Mouse (Mus musculus) midbrain, embryonic 12.5 days (tissue): ENCODE measurements at regions not wholly inside any gene's neighbourhood (a gene's known extent, or its start where the extent isn't known, plus 50 kb on each side); places are given as distances from the start of the nearest gene placed in this dataset.

ENCODE experiments used
- ATAC-seq: fragments of 200-750 bp; cut with Nextera tagmentation; 2 replicates; pipeline ENCODE4 v1.8.0; 2017; ENCODE audit warnings: low read depth, moderate TSS enrichment, moderate library complexity; ENCODE audit not compliant: low FRiP score
- H3K27ac ChIP-seq: fragments of 300-500 bp; sonication (generic); replicated peaks from 2 replicates; pipeline ENCODE4 v1.5.1; 2016; ENCODE audit warnings: mild to moderate bottlenecking
- H3K27me3 ChIP-seq: fragments of 300-500 bp; sonication (generic); 2 replicates; pipeline ENCODE4 v1.6.1; 2016; ENCODE audit warnings: mild to moderate bottlenecking
- H3K36me3 ChIP-seq: fragments of 300-500 bp; sonication (generic); 2 replicates; pipeline ENCODE4 v1.6.1; 2016
- H3K4me1 ChIP-seq: fragments of 300-500 bp; sonication (generic); 2 replicates; pipeline ENCODE4 v1.6.1; 2016
- H3K4me2 ChIP-seq: fragments of 300-500 bp; sonication (generic); replicated peaks from 2 replicates; pipeline ENCODE4 v1.6.1; 2016; ENCODE audit warnings: mild to moderate bottlenecking, moderate library complexity
- H3K4me3 ChIP-seq: fragments of 300-500 bp; sonication (generic); 2 replicates; pipeline ENCODE4 v1.5.1; 2016; ENCODE audit warnings: mild to moderate bottlenecking
- H3K9ac ChIP-seq: fragments of 300-500 bp; sonication (generic); replicated peaks from 2 replicates; pipeline ENCODE4 v1.6.1; 2016; ENCODE audit warnings: mild to moderate bottlenecking, moderate library complexity
- H3K9me3 ChIP-seq: fragments of 300-500 bp; sonication (generic); 2 replicates; pipeline ENCODE4 v1.6.1; 2016; ENCODE audit warnings: mild to moderate bottlenecking
- WGBS: fragments of 180-500 bp; shearing (Covaris S2); methylation state at CpG from one replicate; pipeline ENCODE4 v1.1.7; 2016; 5-methylcytosine and 5-hydroxymethylcytosine counted together

DNA sequence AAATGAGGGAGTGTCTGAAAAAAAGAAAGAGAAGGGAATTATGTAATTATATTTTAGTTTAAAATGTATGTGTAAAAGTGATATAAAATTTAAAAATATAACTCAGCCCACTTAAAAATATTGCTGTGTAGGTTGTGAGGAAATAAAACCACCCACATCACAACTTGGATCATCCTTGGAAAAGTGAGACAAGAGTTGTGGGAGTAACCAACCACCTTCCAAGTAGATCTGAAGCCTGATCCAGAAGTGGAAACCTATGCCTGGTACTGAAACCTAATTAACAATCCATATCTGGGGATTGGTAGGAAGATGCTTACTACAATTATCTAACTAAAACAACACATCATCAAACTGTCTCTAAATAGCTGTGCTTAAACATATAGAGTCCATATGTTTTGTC, 743.1 kb downstream of the Stim2 start:
- H3K27ac ChIP-seq: no peak overlapping the region
- H3K4me3 ChIP-seq: no peak overlapping the region
- no peaks in the 10 kb centered on the region for H3K9me3 ChIP-seq
- H3K27me3 ChIP-seq: no peaks in the 10 kb centered on the region
- ATAC-seq: no peak
- no peaks in the 10 kb centered on the region for H3K36me3 ChIP-seq
- no peaks in the 10 kb centered on the region for H3K4me1 ChIP-seq
- H3K9ac ChIP-seq: no peak overlapping the region
- no peak overlapping the region for H3K4me2 ChIP-seq

DNA sequence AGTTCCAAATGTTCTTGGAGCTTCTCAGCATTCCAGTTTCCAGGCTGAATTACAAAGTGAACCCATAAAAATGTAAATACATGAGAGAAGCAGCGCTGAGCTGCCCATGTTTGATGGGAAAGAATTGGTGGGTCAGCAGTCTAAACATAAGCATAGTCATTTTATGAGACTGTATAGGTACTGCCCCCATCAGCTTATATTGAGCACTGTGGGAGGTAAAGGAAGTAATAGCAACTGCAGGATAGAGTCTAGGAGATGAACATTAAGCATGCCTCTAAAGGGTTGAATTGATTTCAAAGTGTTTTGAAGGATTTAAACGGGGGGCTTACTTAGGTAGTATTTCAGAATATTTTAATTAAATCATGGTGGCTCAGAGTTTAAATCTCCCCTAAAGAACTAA, 748.7 kb downstream of the Stim2 start:
- WGBS: 65% methylated on average over 2 of the region's 2 CpGs
- Histone ChIP-seq H3K4me3 (no peak overlapping the region), H3K4me2 (no peak overlapping the region), H3K27me3 (no peaks in the 10 kb centered on the region), H3K9ac (no peak overlapping the region), H3K27ac (no peak overlapping the region), H3K9me3 (no peaks in the 10 kb centered on the region), H3K4me1 (no peaks in the 10 kb centered on the region), H3K36me3 (no peaks in the 10 kb centered on the region)
- ATAC-seq: no peak

DNA sequence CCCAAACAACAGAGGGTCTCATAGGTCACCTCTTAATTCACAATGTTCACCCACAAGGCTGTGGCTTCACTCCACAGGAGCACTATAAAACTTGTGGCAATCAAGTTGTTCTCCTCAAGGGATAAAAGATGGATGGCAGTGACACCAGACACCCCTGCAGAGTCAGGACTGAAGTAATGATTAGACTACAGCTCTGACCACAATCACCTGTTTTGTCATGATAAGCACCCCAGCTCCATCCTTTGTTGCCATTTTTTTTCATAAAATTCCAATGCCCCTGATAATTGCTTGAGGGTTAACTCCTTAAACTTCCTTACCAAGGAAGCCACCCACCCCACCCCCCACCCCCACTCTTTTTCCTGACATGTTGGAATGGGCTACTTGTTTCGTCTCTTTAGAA, 755.1 kb downstream of the Stim2 start:
- no peak for ATAC-seq
- no peaks in the 10 kb centered on the region for H3K27me3 ChIP-seq
- H3K36me3 ChIP-seq: no peaks in the 10 kb centered on the region
- 70% methylated on average over 1 of the region's 1 CpGs for WGBS
- no peak overlapping the region for H3K27ac ChIP-seq
- no peak overlapping the region for H3K4me3 ChIP-seq
- no peak overlapping the region for H3K4me2 ChIP-seq
- H3K4me1 ChIP-seq: no peaks in the 10 kb centered on the region
- H3K9me3 ChIP-seq: no peaks in the 10 kb centered on the region
- H3K9ac ChIP-seq: no peak overlapping the region

DNA sequence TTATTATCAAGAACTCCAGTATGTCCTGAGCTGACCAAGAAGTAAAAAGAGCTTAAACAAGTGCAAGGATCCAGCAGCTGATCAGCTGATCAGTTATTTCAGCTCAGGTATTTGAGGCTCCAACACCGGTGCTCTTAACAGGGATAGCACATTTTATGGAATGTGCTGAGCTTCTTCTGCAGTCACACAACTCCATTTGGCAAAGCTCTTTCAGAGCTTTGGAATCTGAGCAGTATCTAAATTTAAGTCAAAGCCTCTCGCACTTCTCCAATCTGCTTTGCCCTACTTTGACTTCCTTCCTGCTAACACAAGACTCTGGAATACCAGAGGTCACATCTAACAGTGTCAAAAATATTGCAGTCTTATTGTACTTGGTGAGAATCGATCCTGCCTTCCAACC, 761.4 kb downstream of the Stim2 start:
- Histone ChIP-seq H3K4me1 (peaks cover 3% of the 10 kb centered on the region; the same call in 1 of the 2 replicates), H3K27me3 (peaks cover 8% of the 10 kb centered on the region; the same call in 1 of the 2 replicates), H3K4me2 (no peak overlapping the region), H3K36me3 (no peaks in the 10 kb centered on the region), H3K4me3 (no peak overlapping the region), H3K9me3 (no peaks in the 10 kb centered on the region), H3K27ac (no peak overlapping the region), H3K9ac (no peak overlapping the region)
- no peak for ATAC-seq
- WGBS: 87% methylated on average over 3 of the region's 3 CpGs

DNA sequence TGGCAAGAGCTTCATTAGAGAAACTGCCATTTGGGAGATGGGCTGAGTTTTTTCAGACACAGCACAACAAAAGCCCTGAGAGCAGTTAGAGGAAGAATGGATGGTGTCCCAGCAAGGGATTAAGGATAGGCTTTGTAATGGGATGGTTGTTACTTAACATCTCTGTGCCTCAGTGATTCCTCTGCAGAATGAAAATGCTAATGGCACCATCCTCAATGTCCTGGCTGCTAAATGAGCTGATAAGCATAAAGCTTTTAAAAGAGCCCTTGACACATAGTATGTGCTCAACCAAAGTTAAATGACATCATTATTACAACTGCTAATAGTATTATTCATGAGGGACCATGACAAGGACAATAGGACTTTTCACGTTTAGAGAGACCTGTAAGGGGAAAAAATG, 764.7 kb downstream of the Stim2 start:
- H3K9ac ChIP-seq: no peak overlapping the region
- no peak overlapping the region for H3K4me2 ChIP-seq
- peaks cover 3% of the 10 kb centered on the region; the same call in 1 of the 2 replicates for H3K4me1 ChIP-seq
- H3K36me3 ChIP-seq: no peaks in the 10 kb centered on the region
- no peak overlapping the region for H3K4me3 ChIP-seq
- whole genome bisulfite sequencing: 13% methylated on average over 1 of the region's 1 CpGs
- no peak overlapping the region for H3K27ac ChIP-seq
- H3K9me3 ChIP-seq: no peaks in the 10 kb centered on the region
- ATAC-seq: peak; percentile 78
- peaks cover 8% of the 10 kb centered on the region; the same call in 1 of the 2 replicates for H3K27me3 ChIP-seq

DNA sequence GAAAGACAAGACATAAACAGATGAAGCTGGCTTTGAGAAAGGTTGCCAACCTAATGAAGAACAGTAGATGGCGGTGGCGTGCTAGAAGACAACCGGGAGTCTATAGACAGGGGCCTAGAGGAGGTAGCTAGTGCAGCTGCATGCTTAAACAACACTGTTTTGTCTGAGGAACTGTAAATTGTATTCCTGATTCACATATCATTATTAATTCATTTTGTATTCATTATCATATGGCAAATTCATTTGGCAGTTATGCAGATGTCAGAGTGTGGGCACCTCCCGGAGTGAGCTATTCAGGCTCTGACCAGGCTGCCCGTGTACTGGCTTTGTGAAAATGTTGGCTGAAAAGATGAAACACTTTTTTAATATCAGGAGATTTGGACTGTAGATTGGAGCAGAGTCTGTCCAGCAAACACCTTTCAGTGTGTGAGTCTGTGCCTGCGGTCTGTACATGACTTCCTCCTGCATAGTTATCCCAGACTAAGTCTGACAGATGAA, 798.7 kb downstream of the Stim2 start:
- no peak overlapping the region for H3K27ac ChIP-seq

DNA sequence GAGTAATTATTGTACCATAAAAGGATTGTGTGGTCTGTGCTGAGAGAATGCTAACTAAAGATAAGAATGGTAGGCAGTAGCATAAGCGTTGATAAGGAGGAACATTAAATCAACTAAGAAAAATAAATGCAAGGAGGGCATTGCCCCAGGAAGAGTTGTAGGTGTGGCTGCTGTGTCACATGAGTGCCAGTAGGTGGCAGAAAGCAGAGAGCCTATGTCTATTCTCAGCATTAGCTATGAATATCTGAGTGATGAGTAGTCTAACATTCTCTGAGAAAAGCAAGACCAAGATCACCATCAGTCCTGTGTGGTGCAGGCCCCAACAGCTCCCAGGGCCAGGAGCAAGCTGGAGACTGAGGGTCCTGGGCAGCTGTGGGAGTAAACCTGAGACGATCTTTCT, 828.8 kb downstream of the Stim2 start:
- H3K27ac ChIP-seq: no peak overlapping the region
- no peak overlapping the region for H3K4me3 ChIP-seq
- no peak overlapping the region for H3K4me2 ChIP-seq
- no peak overlapping the region for H3K9ac ChIP-seq
- H3K36me3 ChIP-seq: no peaks in the 10 kb centered on the region
- H3K4me1 ChIP-seq: no peaks in the 10 kb centered on the region
- WGBS: 84% methylated on average over 2 of the region's 2 CpGs
- H3K9me3 ChIP-seq: no peaks in the 10 kb centered on the region
- no peak for ATAC-seq
- H3K27me3 ChIP-seq: no peaks in the 10 kb centered on the region

More for the DNA sequence above, 798.7 kb downstream of the Stim2 start:
- peak; percentile 93 for ATAC-seq
- H3K9me3 ChIP-seq: no peaks in the 10 kb centered on the region
- 0 out of 2 replicates have a peak, but pooled peaks cover 2% of the 10 kb centered on the region for H3K4me1 ChIP-seq
- no peak overlapping the region for H3K4me2 ChIP-seq
- no peaks in the 10 kb centered on the region for H3K27me3 ChIP-seq
- WGBS: 35% methylated on average over 6 of the region's 6 CpGs
- no peak overlapping the region for H3K4me3 ChIP-seq
- no peak overlapping the region for H3K9ac ChIP-seq
- no peaks in the 10 kb centered on the region for H3K36me3 ChIP-seq
